Mouse (Mus musculus): ENCODE results near the gene Mtif2.

Gene Mtif2

GRCm38 (mm10) chr11:29549425-29549778 is 23.2 kb downstream of the Mtif2 start:
- DNase-seq (ENCODE audit: low read depth, low spot score), result no peak

GRCm38 (mm10) chr11:29560452-29560851 is 34.2 kb downstream of the Mtif2 start:
- no peak for DNase-seq (ENCODE audit: low read depth, low spot score)

DNA sequence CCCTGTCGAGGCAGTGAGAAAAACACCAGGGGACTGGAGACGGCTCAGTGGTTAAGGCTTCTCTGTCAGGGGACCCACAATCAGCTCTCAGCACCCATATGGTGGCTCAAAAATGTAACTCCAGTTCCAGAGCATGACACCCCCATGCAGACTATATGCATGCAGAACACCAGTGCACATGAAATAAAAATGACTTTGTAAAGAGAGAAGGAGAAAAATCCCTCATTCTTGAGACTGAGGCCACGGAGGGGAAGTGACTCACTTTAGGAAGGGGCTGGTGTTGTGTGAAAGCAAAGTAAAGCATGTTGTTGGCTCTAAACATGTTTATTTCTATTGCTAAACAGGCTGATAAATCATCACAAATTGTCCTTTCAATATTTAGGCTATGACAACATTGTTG is 34.8 kb downstream of the Mtif2 start:
- DNase-seq (ENCODE audit: low read depth, low spot score), result no peak

GRCm38 (mm10) chr11:29563406-29563805 is 37.2 kb downstream of the Mtif2 start:
- no peak for DNase-seq (ENCODE audit: low read depth, low spot score)

- no peak for DNase-seq (ENCODE audit: low read depth, low spot score)
Observed at GRCm38 (mm10) chr11:29571536-29571935, 45.3 kb downstream of the Mtif2 start.

DNA sequence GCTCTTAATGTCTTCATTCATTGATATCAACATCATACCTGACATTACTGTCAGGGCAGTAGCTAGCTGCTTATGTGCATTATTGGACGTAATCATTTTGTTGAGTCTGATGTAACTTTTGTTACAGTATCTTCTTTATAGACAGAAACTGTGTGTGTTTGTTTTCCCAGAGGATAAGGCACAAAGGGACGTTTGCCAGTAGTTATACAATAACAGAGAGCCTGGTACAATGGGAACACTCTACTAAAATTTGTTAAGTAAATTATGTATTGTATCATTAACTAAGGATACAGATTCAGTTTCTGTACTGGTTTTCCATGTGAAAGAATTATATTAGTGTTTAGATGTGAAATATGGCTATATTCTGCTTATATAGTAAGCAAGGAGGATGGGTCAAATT is 46.4 kb downstream of the Mtif2 start:
- no peak for DNase-seq (ENCODE audit: low read depth, low spot score)

GRCm38 (mm10) chr11:29579610-29580009 is 53.4 kb downstream of the Mtif2 start:
- DNase-seq (ENCODE audit: low read depth, low spot score), result peak; percentile 15
